Mouse (Mus musculus) hindbrain, postnatal 0 days (tissue): Measurements from ENCODE around the gene Trip11. TPM values are rescaled to one million over a fixed set of nuclear protein-coding genes. Genes with fewer than 3 reads are reported as not detected.

Experiments used
- ATAC-seq: fragments of 200-750 bp; cut with Nextera tagmentation; 2 replicates; pipeline ENCODE4 v1.8.0; 2017; ENCODE audit warnings: mild to moderate bottlenecking, moderate TSS enrichment, moderate library complexity
- DNase-seq: peaks from one replicate; pipeline ENCODE4 v3.0.0-alpha.2; 2015; ENCODE audit warnings: low spot score
- H3K27ac ChIP-seq: fragments of 300-500 bp; sonication (generic); 2 replicates; pipeline ENCODE4 v1.5.1; 2014; ENCODE audit warnings: mild to moderate bottlenecking
- H3K27me3 ChIP-seq: fragments of 300-500 bp; sonication (generic); 2 replicates; pipeline ENCODE4 v1.6.1; 2014; ENCODE audit warnings: low read length, mixed read lengths; ENCODE audit not compliant: insufficient read depth
- H3K36me3 ChIP-seq: fragments of 300-500 bp; sonication (generic); 2 replicates; pipeline ENCODE4 v1.6.1; 2014; ENCODE audit warnings: low read length, mixed read lengths; ENCODE audit not compliant: insufficient read depth
- H3K4me1 ChIP-seq: fragments of 300-500 bp; sonication (generic); 2 replicates; pipeline ENCODE4 v1.6.1; 2014; ENCODE audit warnings: antibody characterized with exemption, low read length, mixed read lengths; ENCODE audit not compliant: insufficient read depth
- H3K4me2 ChIP-seq: fragments of 300-500 bp; sonication (generic); 2 replicates; pipeline ENCODE4 v1.6.1; 2014; ENCODE audit warnings: low read depth, mild to moderate bottlenecking, low read length, moderate library complexity, mixed read lengths
- H3K4me3 ChIP-seq: fragments of 300-500 bp; sonication (generic); 2 replicates; pipeline ENCODE4 v1.5.1; 2014; ENCODE audit warnings: low read length
- H3K9ac ChIP-seq: fragments of 300-500 bp; sonication (generic); replicated peaks from 2 replicates; pipeline ENCODE4 v1.6.1; 2014; ENCODE audit warnings: mild to moderate bottlenecking, low read length, moderate library complexity, mixed read lengths
- H3K9me3 ChIP-seq: fragments of 300-500 bp; sonication (generic); 2 replicates; pipeline ENCODE4 v1.6.1; 2016; ENCODE audit warnings: low read length, mixed read lengths
- CTCF ChIP-seq: IDR thresholded peaks from 2 replicates; pipeline ENCODE4 v1.5.1; 2016; ENCODE audit warnings: antibody characterized with exemption, control low read depth, low read depth
- WGBS: fragments of 180-500 bp; shearing (Covaris S2); extraction: QIAGEN DNeasy Blood & Tissue Kit; methylation state at CpG from one replicate; pipeline ENCODE4 v1.1.7; 2014; 5-methylcytosine and 5-hydroxymethylcytosine counted together
- polyA plus RNA-seq: library from polyadenylated mRNA; unstranded; fragments of >200 nt; fragmentation: Nextera tagmentation; extraction: Ambion mirVana; gene quantifications from 2 replicates; pipeline ENCODE4 v1.2.1, GENCODE M21; 2015
- total RNA-seq: library from RNA; depleted of rRNA; stranded (reverse); fragments of >200 nt; gene quantifications from 2 replicates; pipeline ENCODE4 v1.2.3, GENCODE M21; 2014

Trip11 gene
- total and polyA plus RNA-seq, 2 experiments from 2014 or later: 11.1 to 30.9 TPM

DNA sequence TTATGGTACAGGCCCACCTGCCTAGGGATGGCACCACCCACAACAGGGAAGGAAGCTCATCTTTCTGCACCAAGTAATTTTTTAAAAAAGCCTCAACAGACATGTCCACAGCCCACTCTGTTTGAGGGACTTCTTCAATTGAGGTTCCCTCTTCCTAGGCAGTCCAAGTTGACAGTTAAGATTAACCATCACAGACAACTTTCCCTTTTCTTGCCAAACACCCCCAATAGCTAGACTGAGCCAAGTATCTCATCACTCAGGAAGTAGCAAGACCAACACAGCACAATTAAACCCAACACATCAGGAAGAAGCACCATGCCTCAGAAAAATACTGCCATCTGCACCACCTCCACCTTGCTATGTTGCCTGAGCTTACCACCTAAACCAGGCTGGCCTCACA is 4.1 kb upstream of the Trip11 start:
- H3K4me2 ChIP-seq: no peak overlapping the region
- H3K27me3 ChIP-seq: no peaks in the 10 kb centered on the region
- no peak for DNase-seq
- no peaks in the 10 kb centered on the region for H3K9me3 ChIP-seq
- H3K9ac ChIP-seq: no peak overlapping the region
- ATAC-seq: no peak
- H3K4me1 ChIP-seq: no peaks in the 10 kb centered on the region
- no peak overlapping the region for H3K27ac ChIP-seq
- H3K4me3 ChIP-seq: no peak overlapping the region
- H3K36me3 ChIP-seq: peaks cover 8% of the 10 kb centered on the region
- no peak for TF ChIP-seq CTCF

DNA sequence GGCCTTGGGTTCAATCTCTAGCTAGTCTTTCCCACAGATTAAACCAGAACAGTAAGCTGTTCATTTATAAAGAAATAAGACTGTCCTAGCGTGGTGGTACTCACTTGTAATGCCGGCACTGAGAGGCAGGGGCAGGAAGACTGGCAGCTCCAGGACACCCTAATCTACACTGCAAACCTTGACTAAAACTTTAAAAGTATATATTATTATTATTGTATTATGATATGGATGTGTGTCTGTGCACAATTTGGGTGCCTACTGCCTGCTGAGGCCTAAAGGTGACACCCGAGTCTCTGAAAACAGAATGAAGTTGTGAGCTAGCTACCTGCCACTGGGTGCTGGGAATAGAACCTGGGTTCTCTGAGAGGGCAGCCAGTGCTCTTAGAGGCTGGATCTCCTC is 1.7 kb downstream of the Trip11 start:
- H3K4me1 ChIP-seq: peaks cover 12% of the 10 kb centered on the region
- no peaks in the 10 kb centered on the region for H3K27me3 ChIP-seq
- peak overlapping the region; percentile 92; the same call in 1 of the 2 replicates for H3K4me3 ChIP-seq
- 86% methylated on average over 3 of the region's 3 CpGs for WGBS
- H3K9me3 ChIP-seq: no peaks in the 10 kb centered on the region
- H3K4me2 ChIP-seq: peak overlapping the region; percentile 89
- 0 out of 2 replicates have a peak overlapping the region, but pooled peaks have one; percentile 1 for H3K9ac ChIP-seq
- no peak for TF ChIP-seq CTCF
- DNase-seq (no peak), ATAC-seq (no peak)
- H3K27ac ChIP-seq: no peak overlapping the region
- peaks cover 3% of the 10 kb centered on the region; the same call in 1 of the 2 replicates for H3K36me3 ChIP-seq

DNA sequence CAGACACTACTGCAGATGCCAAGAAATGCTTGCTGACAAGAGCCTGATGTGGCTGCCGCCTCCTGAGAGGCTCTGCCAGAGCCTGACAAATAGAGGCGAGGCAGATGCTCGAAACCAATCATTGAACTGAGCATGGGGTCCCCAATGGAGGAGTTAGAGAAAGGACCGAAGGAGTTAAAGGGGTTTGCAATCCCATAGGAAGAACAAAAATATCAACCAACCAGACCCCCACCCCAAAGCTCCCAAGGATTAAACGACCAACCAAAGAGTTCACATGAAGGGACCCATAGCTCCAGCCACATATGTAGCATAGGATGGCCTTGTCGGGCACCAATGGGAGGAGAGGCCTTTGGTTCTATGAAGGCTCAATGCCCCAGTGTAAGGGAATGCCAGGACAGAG is 2.7 kb downstream of the Trip11 start:
- H3K9me3 ChIP-seq: no peaks in the 10 kb centered on the region
- WGBS: 90% methylated on average over 6 of the region's 6 CpGs
- no peak overlapping the region for H3K27ac ChIP-seq
- no peak overlapping the region for H3K9ac ChIP-seq
- no peak overlapping the region for H3K4me3 ChIP-seq
- H3K36me3 ChIP-seq: peaks cover 3% of the 10 kb centered on the region; the same call in 1 of the 2 replicates
- H3K4me2 ChIP-seq: no peak overlapping the region
- no peak for ATAC-seq
- no peaks in the 10 kb centered on the region for H3K27me3 ChIP-seq
- no peak for DNase-seq
- no peak for TF ChIP-seq CTCF
- peaks cover 12% of the 10 kb centered on the region for H3K4me1 ChIP-seq

DNA sequence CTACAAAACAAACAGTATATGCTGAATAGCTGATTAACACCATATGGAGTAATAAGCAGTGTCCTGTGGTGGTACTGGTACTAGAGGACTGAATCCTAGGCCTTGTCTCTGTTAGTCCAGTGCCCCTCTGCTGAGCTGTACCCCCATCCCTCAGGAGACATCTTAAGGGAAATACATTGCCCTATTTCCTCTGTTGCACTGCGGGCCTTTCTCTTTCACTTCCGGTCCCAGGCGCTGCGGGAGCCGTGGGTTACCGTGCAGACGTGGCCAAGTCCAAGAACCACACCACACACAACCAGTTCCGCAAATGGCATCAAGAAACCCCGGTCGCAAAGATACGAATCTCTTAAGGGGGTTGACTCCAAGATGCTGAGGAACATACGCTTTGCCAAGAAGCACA is 7.2 kb downstream of the Trip11 start:
- no peak for DNase-seq
- Histone ChIP-seq H3K4me2 (no peak overlapping the region), H3K9ac (no peak overlapping the region), H3K9me3 (no peaks in the 10 kb centered on the region), H3K27me3 (no peaks in the 10 kb centered on the region), H3K36me3 (peaks cover 9% of the 10 kb centered on the region), H3K4me1 (no peaks in the 10 kb centered on the region), H3K27ac (no peak overlapping the region), H3K4me3 (no peak overlapping the region)
- 87% methylated on average over 12 of the region's 12 CpGs for WGBS
- ATAC-seq: no peak
- no peak for TF ChIP-seq CTCF

DNA sequence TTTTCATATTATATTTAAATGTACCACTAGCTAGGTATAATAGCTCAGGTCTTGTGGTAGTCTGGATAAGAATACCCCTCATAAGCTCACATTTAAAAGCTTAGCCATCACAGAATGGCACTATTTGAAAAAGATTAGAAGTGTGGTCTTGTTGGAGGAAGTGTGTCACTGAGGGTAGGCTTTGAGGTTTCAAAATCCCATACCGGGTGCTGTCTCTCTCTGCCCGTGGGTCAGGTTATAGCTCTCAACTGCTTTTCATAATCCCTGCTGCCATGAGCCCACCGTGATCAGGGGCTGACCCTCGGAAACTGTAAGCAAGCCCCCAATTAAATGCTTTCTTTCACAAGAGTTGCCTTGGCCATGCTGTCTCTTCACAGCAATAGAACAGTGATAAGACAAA is 8.2 kb downstream of the Trip11 start:
- H3K4me1 ChIP-seq: no peaks in the 10 kb centered on the region
- WGBS: 92% methylated on average over 4 of the region's 4 CpGs
- no peak overlapping the region for H3K4me3 ChIP-seq
- TF ChIP-seq CTCF: no peak
- no peaks in the 10 kb centered on the region for H3K9me3 ChIP-seq
- H3K27me3 ChIP-seq: no peaks in the 10 kb centered on the region
- H3K27ac ChIP-seq: no peak overlapping the region
- ATAC-seq: no peak
- H3K36me3 ChIP-seq: peaks cover 9% of the 10 kb centered on the region
- no peak overlapping the region for H3K4me2 ChIP-seq
- no peak for DNase-seq
- no peak overlapping the region for H3K9ac ChIP-seq

DNA sequence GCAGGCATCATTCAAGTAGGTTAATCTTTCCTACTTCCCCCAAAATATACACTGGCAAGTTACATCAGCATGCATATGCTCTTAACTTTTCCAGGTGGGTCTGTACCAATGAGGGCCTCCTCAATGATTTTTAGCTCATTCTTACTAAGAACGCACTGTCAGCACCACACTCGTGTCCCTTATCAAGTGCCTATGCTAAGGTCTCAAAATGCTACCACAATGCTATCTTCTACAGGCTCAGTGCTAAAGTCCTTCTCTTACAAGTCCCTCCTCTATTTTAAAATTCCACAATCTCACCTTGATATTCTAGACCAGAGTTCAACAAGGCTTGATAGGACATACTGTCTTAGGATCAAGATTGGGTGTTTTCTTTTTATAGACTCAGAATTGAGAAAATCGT is 8.9 kb downstream of the Trip11 start:
- DNase-seq (no peak), ATAC-seq (no peak)
- no peak for TF ChIP-seq CTCF
- Histone ChIP-seq H3K27ac (no peak overlapping the region), H3K27me3 (no peaks in the 10 kb centered on the region), H3K9me3 (no peaks in the 10 kb centered on the region), H3K36me3 (peaks cover 9% of the 10 kb centered on the region), H3K4me1 (no peaks in the 10 kb centered on the region), H3K9ac (no peak overlapping the region), H3K4me2 (no peak overlapping the region), H3K4me3 (no peak overlapping the region)
- WGBS: 96% methylated on average over 3 of the region's 3 CpGs

DNA sequence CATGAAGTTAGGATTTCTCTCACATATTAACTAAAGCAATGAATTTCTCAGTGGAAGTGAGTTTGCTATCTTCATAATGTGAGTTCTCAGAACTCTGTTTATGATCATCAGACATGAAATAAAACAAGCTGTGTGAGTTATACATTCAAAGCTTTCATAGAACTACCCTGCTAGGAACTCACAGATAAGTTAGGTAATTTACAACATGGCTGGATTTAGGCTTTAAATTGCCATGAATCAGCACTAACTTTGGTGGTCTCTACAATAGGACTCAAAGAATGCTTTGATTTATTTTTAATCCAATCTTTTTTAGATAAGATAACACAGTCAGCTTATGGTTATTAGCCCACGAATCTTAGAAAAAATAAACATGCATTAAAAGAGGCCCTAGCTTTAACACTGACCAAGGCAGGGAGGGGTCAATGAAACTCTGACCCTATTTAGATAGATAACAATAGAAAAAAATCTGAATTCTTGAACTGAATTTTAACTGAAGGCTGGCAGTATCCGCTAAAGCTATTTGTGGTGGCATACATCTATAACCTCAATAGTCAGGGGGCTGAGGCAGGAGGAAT is 13.3 kb downstream of the Trip11 start:
- peaks cover 6% of the 10 kb centered on the region for H3K36me3 ChIP-seq
- H3K9ac ChIP-seq: no peak overlapping the region
- WGBS: 93% methylated on average over 2 of the region's 2 CpGs
- DNase-seq (no peak), ATAC-seq (no peak)
- TF ChIP-seq CTCF: no peak
- H3K27me3 ChIP-seq: no peaks in the 10 kb centered on the region
- no peak overlapping the region for H3K27ac ChIP-seq
- no peak overlapping the region for H3K4me2 ChIP-seq
- no peaks in the 10 kb centered on the region for H3K9me3 ChIP-seq
- H3K4me1 ChIP-seq: no peaks in the 10 kb centered on the region
- H3K4me3 ChIP-seq: no peak overlapping the region
